Mouse (Mus musculus) right cerebral cortex, postnatal 25 days (tissue): ENCODE data around the gene Trip13.

Source experiments
- DNase-seq: peaks from one replicate; pipeline ENCODE4 v3.0.0; 2022

Gene Trip13

DNA sequence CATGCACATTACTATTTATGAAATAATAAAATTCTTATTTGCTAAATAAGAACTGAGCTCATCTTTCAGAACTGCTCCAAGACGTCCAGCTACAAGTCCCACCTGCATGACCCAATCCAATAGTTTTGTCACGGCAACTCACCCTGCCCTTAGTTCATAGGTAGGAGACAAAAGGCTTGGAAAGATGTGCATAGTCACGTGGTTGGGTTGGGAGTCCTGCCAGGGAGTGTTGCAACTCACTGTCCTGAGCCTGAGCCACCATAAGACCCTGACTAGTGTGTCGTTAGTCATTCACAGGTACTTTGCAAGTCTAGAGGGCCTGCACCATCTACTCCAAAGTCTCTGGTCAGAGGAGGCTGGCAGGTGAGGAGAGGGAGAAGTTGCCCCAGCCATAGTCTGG lies 51.5 kb downstream of the Trip13 start:
- DNase-seq: no peak

DNA sequence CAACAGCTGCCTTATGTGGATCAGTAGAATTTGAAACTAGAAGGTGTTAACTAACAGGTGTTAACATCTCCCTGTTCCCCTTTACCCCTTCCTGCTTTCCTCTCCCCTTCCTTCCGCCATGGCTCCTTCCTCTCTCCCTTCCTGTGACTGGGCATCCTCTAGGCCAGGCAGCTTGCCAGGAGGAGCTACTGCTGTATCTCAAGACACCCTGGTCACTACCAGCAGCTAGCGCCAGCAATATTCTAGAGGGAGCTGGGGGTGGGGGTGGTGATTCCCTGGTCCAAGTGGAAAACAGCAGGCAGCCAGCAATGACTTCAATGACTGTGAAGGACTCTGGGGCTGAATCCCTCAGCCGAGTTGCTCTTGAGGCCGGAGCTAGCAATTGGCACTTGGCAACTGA lies 51.9 kb downstream of the Trip13 start:
- DNase-seq: no peak

DNA sequence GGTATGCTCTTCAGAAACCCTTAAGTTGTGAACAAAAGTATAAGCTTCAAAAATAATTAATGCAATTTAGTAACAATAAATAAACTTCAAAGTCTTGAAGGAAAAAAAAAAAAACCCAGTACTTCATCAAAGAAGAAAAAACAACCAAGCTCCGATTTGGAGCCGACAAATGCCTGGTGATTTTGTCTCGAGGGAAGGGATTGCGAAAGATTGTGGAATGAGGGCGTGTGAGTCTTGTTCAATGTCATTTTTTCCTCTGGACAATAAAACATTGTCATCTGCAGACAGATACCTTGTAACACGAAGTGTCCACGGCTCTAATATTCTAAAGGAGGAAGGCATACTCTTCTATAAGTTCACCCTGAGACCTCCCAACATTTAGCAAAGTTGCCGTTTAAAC lies 56.2 kb downstream of the Trip13 start:
- DNase-seq: no peak

DNA sequence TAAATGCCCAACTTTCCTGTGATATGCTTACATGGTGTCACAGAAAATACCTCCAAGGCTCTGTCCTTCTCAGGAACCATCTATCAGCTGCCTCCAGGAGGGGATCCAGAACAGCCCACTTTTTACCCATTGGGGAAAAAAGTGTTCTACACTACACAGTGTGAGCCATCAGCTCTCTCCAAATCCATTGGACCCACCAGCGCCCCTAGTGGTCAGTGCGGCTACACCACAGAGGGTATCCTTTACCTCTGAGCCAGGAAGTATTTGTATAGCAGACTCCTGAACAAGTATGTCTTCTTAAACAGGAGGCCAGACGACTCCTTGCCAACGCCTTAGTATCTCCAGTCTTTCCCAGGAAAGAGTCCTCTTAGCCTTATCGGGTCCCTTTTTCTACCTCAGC lies 57.8 kb downstream of the Trip13 start:
- no peak for DNase-seq

DNA sequence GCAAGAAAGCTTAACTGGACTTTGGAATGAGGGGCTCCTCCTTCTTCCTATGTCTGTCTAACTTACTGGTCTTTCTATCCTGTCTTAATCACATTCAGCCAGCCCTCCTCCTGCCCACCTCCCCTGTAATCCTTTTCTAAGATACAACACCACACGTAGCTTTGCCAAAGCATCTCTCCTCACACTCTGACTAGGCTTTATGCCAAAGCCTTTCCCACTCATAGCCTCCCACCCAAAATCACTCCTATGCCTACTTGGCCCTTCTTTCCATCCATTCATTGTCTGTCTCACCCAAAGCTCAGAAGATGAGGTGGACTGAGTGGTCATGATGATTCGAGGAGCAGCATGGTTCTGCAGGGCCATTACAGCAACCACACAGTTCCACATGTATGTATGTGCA lies 65.4 kb downstream of the Trip13 start:
- peak; percentile 19 for DNase-seq
